Mouse (Mus musculus) MEL (cell line): Measurements from ENCODE around the gene Tmem230. TPM values are rescaled to one million over a fixed set of nuclear protein-coding genes. Genes with fewer than 3 reads are reported as not detected.

Experiments used
- DNase-seq: peaks from one replicate; pipeline ENCODE4 v3.0.0; 2011; ENCODE audit warnings: low read depth, low spot score
- H3K27ac ChIP-seq: 2 replicates; pipeline ENCODE4 v1.5.1; 2012; ENCODE audit warnings: low read depth, mild to moderate bottlenecking, control low read depth, low read length, moderate library complexity; ENCODE audit not compliant: control insufficient read depth
- H3K27me3 ChIP-seq, 2 experiments: fragments of 150-350 bp in 1 of 2; sonication (generic) in 1 of 2; 2 replicates each; pipeline ENCODE4 v1.6.1; 2012; ENCODE audit warnings: low read length in 2 of 2, mild to moderate bottlenecking in 2 of 2, improper control_type of control experiment in 1 of 2, moderate library complexity in 1 of 2; ENCODE audit not compliant: insufficient read depth in 2 of 2, control insufficient read depth in 1 of 2
- H3K36me3 ChIP-seq, 2 experiments: 2 replicates each; pipeline ENCODE4 v1.6.1; 2012 to 2014; ENCODE audit warnings: low read length in 2 of 2, improper control_type of control experiment in 1 of 2, inconsistent platforms in 1 of 2, mild to moderate bottlenecking in 1 of 2; ENCODE audit not compliant: insufficient read depth in 2 of 2, control insufficient read depth in 1 of 2
- H3K4me1 ChIP-seq, 2 experiments: fragments of 150-350 bp in 1 of 2; sonication (generic) in 1 of 2; 2 replicates each; pipeline ENCODE4 v1.6.1; 2012; ENCODE audit warnings: low read length in 2 of 2, improper control_type of control experiment in 1 of 2, mild to moderate bottlenecking in 1 of 2; ENCODE audit not compliant: insufficient read depth in 2 of 2, control insufficient read depth in 1 of 2
- H3K4me3 ChIP-seq, 2 experiments: fragments of 150-350 bp in 1 of 2; sonication (generic) in 1 of 2; 2 replicates each; pipeline ENCODE4 v1.5.1; 2012; ENCODE audit warnings: low read depth in 2 of 2, low read length in 2 of 2, mild to moderate bottlenecking in 2 of 2, moderate library complexity in 2 of 2, control low read depth in 1 of 2, improper control_type of control experiment in 1 of 2; ENCODE audit not compliant: control insufficient read depth in 1 of 2, insufficient read depth in 1 of 2
- H3K79me2 ChIP-seq: 2 replicates; pipeline ENCODE4 v1.6.1; 2012; ENCODE audit warnings: mild to moderate bottlenecking, low read length, moderate library complexity; ENCODE audit not compliant: control insufficient read depth, poor library complexity, insufficient read depth
- H3K9ac ChIP-seq: 2 replicates; pipeline ENCODE4 v1.6.1; 2012; ENCODE audit warnings: low read depth, mild to moderate bottlenecking, control low read depth, low read length, moderate library complexity; ENCODE audit not compliant: control insufficient read depth, poor library complexity, severe bottlenecking
- H3K9me3 ChIP-seq: fragments of 150-350 bp; sonication (generic); replicated peaks from 2 replicates; pipeline ENCODE4 v1.6.1; 2012; ENCODE audit warnings: mild to moderate bottlenecking, low read length, improper control_type of control experiment, moderate library complexity; ENCODE audit not compliant: insufficient read depth
- CHD1 ChIP-seq: IDR thresholded peaks from 2 replicates; pipeline ENCODE4 v1.6.1; 2012; ENCODE audit warnings: low read depth, mild to moderate bottlenecking, inconsistent platforms, low read length, improper control_type of control experiment
- CTCF ChIP-seq, 3 experiments: IDR thresholded peaks in 2 of 3; conservative IDR thresholded peaks in 1 of 3; 2 replicates each; pipeline ENCODE4 v1.5.1; 2011 to 2012; ENCODE audit warnings: low read length in 3 of 3, low read depth in 2 of 3, mild to moderate bottlenecking in 2 of 3, improper control_type of control experiment in 1 of 3, inconsistent platforms in 1 of 3, mixed read lengths in 1 of 3, moderate library complexity in 1 of 3; ENCODE audit not compliant: control insufficient read depth in 1 of 3, insufficient read depth in 1 of 3, poor library complexity in 1 of 3, severe bottlenecking in 1 of 3
- ELF1 ChIP-seq: IDR thresholded peaks from 2 replicates; pipeline ENCODE4 v1.6.1; 2014; ENCODE audit warnings: low read depth, mild to moderate bottlenecking, inconsistent platforms, low read length, improper control_type of control experiment, moderate library complexity
- EP300 ChIP-seq, 2 experiments: IDR thresholded peaks; 2 replicates each; pipeline ENCODE4 v1.6.1; 2011; ENCODE audit warnings: improper control_type of control experiment in 2 of 2, low read length in 2 of 2, low read depth in 1 of 2, mild to moderate bottlenecking in 1 of 2
- ETS1 ChIP-seq: IDR thresholded peaks from 2 replicates; pipeline ENCODE4 v1.6.1; 2012; ENCODE audit warnings: low read depth, mild to moderate bottlenecking, inconsistent platforms, low read length, improper control_type of control experiment, moderate library complexity
- GABPA ChIP-seq: IDR thresholded peaks from 2 replicates; pipeline ENCODE4 v1.6.1; 2012; ENCODE audit warnings: low read depth, mild to moderate bottlenecking, inconsistent platforms, low read length, improper control_type of control experiment, moderate library complexity
- GATA1 ChIP-seq: IDR thresholded peaks from 2 replicates; pipeline ENCODE4 v1.6.1; 2011; ENCODE audit warnings: low read depth, low read length, improper control_type of control experiment
- MAX ChIP-seq: IDR thresholded peaks from 2 replicates; pipeline ENCODE4 v1.6.1; 2011; ENCODE audit warnings: low read length, improper control_type of control experiment
- MEF2A ChIP-seq: IDR thresholded peaks from 2 replicates; pipeline ENCODE4 v1.6.1; 2014; ENCODE audit warnings: low read depth, mild to moderate bottlenecking, inconsistent platforms, low read length, improper control_type of control experiment; ENCODE audit not compliant: poor library complexity, insufficient replicate concordance, severe bottlenecking; ENCODE audit errors: extremely low read depth
- MYB ChIP-seq: IDR thresholded peaks from 2 replicates; pipeline ENCODE4 v1.6.1; 2011; ENCODE audit warnings: mild to moderate bottlenecking, low read depth, low read length, improper control_type of control experiment
- MYC ChIP-seq: IDR thresholded peaks from 2 replicates; pipeline ENCODE4 v1.6.1; 2011; ENCODE audit warnings: low read depth, mild to moderate bottlenecking, low read length, improper control_type of control experiment, moderate library complexity
- NELFE ChIP-seq: IDR thresholded peaks from 2 replicates; pipeline ENCODE4 v1.6.1; 2011; ENCODE audit warnings: low read depth, low read length, improper control_type of control experiment
- POLR2AphosphoS5 ChIP-seq: IDR thresholded peaks from 2 replicates; pipeline ENCODE4 v1.6.1; 2012; ENCODE audit warnings: low read depth, borderline replicate concordance, mild to moderate bottlenecking, inconsistent platforms, low read length, moderate library complexity, mixed read lengths
- SIN3A ChIP-seq: IDR thresholded peaks from 2 replicates; pipeline ENCODE4 v1.6.1; 2012; ENCODE audit warnings: low read length, improper control_type of control experiment, inconsistent platforms
- TBP ChIP-seq: IDR thresholded peaks from 2 replicates; pipeline ENCODE4 v1.8.0; 2011; ENCODE audit warnings: low read depth, low read length, improper control_type of control experiment
- USF1 ChIP-seq: IDR thresholded peaks from 2 replicates; pipeline ENCODE4 v1.6.1; 2014; ENCODE audit warnings: low read depth, mild to moderate bottlenecking, inconsistent platforms, low read length, improper control_type of control experiment, moderate library complexity
- ZNF384 ChIP-seq: IDR thresholded peaks from 2 replicates; pipeline ENCODE4 v1.6.1; 2012; ENCODE audit warnings: low read depth, mild to moderate bottlenecking, inconsistent platforms, low read length, improper control_type of control experiment
- polyA plus RNA-seq, 2 experiments: library from polyadenylated mRNA; stranded (reverse) in 1 of 2; unstranded in 1 of 2; fragments of >175 nt in 1 of 2; fragments of >200 nt in 1 of 2; gene quantifications; 2 replicates each; pipeline versions ENCODE4 v1.2.1 to v1.2.4; 2012; ENCODE audit warnings: low replicate concordance in 2 of 2, low read depth in 1 of 2; ENCODE audit not compliant: insufficient read length in 2 of 2, insufficient read depth in 1 of 2, missing spikeins in 1 of 2
- total RNA-seq: library from RNA; depleted of rRNA; stranded (reverse); fragments of 300-350 nt; gene quantifications from 2 replicates; pipeline ENCODE4 v1.2.3, GENCODE M21; 2012

Gene Tmem230
- total and polyA plus RNA-seq, 3 experiments, result 9.1 to 21.5 TPM; not detected in 1

- H3K9me3 ChIP-seq, result no peaks in the 10 kb centered on the region
- TF ChIP-seq GATA1 (no peak), CTCF (IDR thresholded peaks at IDR 0.05 in 2 of 3, conservative IDR thresholded peaks at IDR 0.05 in 1 of 3; ENCODE audit: control insufficient read depth in 1 of 3, insufficient read depth in 1 of 3, low read depth in 2 of 3, low read length in 3 of 3, poor library complexity in 1 of 3, severe bottlenecking in 1 of 3) (no peak), EP300 (IDR thresholded peaks at IDR 0.05; ENCODE audit: low read depth in 1 of 2, low read length in 2 of 2) (no peak), MAX (no peak), NELFE (no peak), TBP (no peak), MYB (no peak), POLR2AphosphoS5 (no peak), MYC (no peak), GABPA (no peak), CHD1 (no peak), ZNF384 (no peak), ELF1 (no peak), USF1 (no peak), SIN3A (no peak)
- TF ChIP-seq, all 39 proteins: peak for 0
- peaks cover 0 to 13% of the 10 kb centered on the region in 2 experiments; a peak in 2 of 4 replicates for H3K36me3 ChIP-seq
Observed at GRCm38 (mm10) chr2:132210806-132211312, 36.7 kb downstream of the Tmem230 start.

GRCm38 (mm10) chr2:132208246-132208881 is 39.2 kb downstream of the Tmem230 start:
- Histone ChIP-seq H3K27ac (no peak overlapping the region), H3K27me3 (no peaks in the 10 kb centered on the region)
- DNase-seq, result peak; percentile 71

More at GRCm38 (mm10) chr2:132210806-132211312, 36.7 kb downstream of the Tmem230 start:
- no peak overlapping the region for H3K9ac ChIP-seq
- H3K4me3 ChIP-seq, result no peak overlapping the region
- DNase-seq, result no peak
- no peak overlapping the region for H3K27ac ChIP-seq
- no peaks in the 10 kb centered on the region for H3K27me3 ChIP-seq
- H3K79me2 ChIP-seq, result no peaks in the 10 kb centered on the region
- peaks cover 0 to 16% of the 10 kb centered on the region in 2 experiments; a peak in 3 of 4 replicates for H3K4me1 ChIP-seq

More at GRCm38 (mm10) chr2:132208246-132208881, 39.2 kb downstream of the Tmem230 start:
- peaks cover 0 to 16% of the 10 kb centered on the region in 2 experiments; a peak in 3 of 4 replicates for H3K4me1 ChIP-seq
- no peaks in the 10 kb centered on the region for H3K79me2 ChIP-seq
- no peak overlapping the region for H3K9ac ChIP-seq
- peaks cover 0 to 13% of the 10 kb centered on the region in 2 experiments; a peak in 2 of 4 replicates for H3K36me3 ChIP-seq
- no peak for TF ChIP-seq MEF2A
- TF ChIP-seq ETS1, result 0 out of 2 replicates have a peak, but pooled peaks have one; percentile 21
- TF ChIP-seq, all 39 proteins: peak for 1
- peak overlapping the region; percentile 26 to 31; a peak in 3 of 4 replicates for H3K4me3 ChIP-seq
- no peaks in the 10 kb centered on the region for H3K9me3 ChIP-seq
